Mouse (Mus musculus) natural killer cell, adult 2 months (primary cell): Measurements from ENCODE around the gene Fh1.
A peak's percentile ranks its signal among the peaks of the same experiment; 100 is the strongest.

Source experiments
- DNase-seq, 2 experiments: peaks; one replicate each; pipeline ENCODE4 v3.0.0; 2022; ENCODE audit warnings: low spot score in 2 of 2

Fh1 gene

GRCm38 (mm10) chr1:175625257-175625879, at the start of gene Fh1:
Fh1 (minus strand) TSS chr1:175625635.
- peak; percentile 94 to 95 for DNase-seq

GRCm38 (mm10) chr1:175675116-175675515, 49.7 kb upstream of the Fh1 start:
- no peak for DNase-seq

DNA sequence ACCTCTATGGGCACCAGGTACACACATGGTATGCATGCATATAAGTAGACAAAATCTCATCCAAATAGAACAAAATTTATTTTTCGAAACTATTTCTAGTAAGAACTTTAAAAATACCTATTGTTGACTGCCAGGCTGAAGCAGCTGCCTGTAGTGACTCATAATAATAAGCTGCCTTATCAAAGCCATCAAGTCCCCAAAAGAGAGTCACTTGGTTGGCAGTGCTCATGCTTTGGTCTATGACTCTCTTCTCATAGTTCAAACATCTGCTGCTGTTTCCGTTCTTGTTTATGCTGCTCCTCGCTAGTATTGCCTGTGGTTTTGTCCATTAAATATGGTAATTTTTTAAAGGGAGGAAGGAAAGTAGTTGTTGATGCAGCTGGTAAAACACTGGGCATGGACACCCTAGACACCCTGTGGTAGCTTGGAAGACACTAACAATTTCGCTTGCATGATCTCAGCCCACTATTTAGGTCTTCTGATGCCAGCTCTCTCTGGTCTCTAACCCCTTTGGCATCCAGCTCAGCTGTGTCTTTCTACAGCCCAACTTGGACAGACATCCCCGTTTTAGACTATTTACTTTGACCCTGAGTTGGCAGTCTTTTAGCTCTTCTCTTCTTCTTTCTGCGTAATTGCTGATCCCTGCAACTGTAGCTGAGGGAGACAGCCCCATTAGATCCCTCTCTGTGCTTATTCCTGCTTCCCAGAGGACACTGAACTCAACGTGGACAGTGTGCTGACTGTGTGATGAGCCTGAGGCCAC, 48.3 kb upstream of the Fh1 start:
- no peak for DNase-seq

DNA sequence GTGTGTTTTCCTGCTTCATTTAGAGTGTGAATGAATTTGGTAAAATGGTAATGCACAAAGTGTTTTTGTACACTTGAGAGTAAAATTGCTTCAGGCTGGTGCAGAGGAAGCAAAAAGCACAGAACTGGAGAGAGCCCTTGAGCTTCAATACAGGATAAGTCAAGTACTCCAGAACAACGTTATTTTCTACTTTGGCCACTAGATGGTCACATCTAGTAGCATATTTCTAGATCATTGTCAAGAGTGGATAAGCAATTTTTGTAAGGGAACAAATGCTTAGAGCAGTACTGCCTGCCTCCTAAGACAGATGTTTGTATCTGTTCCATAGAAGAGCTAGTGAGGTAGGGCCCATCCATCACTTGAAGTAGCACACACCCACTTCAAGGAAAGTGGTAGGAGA, 46.2 kb upstream of the Fh1 start:
- no peak for DNase-seq

DNA sequence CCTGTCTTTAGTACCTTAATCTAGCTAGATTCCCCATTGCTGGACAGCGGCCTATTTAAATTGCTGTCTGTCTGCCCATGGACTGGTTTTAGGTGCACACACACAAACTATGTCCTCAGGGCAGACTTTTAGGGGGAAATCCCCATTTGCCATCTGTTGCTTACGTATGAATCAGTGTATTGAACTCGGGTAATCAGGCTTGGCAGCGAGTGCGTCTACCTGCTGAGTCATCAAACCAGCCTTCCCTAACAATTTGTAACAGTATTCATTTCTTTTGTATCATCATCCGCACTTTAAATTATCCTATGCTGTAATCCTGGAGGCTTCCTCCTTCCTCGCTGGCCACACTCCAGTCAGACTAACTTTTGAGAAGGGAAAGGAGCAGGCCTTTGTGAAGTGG, 44.6 kb upstream of the Fh1 start:
- DNase-seq = no peak

GRCm38 (mm10) chr1:175669456-175669855, 44.0 kb upstream of the Fh1 start:
- DNase-seq = no peak

GRCm38 (mm10) chr1:175668666-175669405, 43.4 kb upstream of the Fh1 start:
- DNase-seq = peak in 1 of 2 experiments; percentile 35

GRCm38 (mm10) chr1:175659900-175660299, 34.5 kb upstream of the Fh1 start:
- no peak for DNase-seq

- no peak for DNase-seq
Measured at GRCm38 (mm10) chr1:175648615-175649014, 23.2 kb upstream of the Fh1 start.

- no peak for DNase-seq
Measured at GRCm38 (mm10) chr1:175646952-175647351, 21.5 kb upstream of the Fh1 start.

GRCm38 (mm10) chr1:175643496-175644265, 18.2 kb upstream of the Fh1 start:
- DNase-seq = peak in 1 of 2 experiments; percentile 45

GRCm38 (mm10) chr1:175640435-175641150, 15.2 kb upstream of the Fh1 start:
- DNase-seq = no peak

GRCm38 (mm10) chr1:175639072-175639471, 13.6 kb upstream of the Fh1 start:
- no peak for DNase-seq

DNA sequence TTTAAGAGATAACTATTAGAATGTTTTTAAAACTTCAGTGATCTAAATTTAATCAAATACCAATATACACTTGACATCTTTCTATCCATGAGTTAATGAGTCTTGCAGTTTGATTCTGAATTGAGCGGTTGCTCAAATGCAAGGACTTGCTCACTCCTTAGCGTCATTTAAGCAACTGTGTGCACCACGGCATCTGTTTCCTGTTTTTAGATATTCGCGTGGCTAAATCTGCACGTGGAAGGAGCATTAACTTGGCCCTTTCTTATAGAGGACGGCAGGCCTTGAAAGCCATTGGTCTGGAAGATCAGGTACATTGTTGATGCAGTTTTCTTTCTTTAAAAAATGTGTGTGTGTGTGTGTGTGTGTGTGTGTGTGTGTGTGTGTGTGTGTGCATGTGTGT, 12.2 kb upstream of the Fh1 start:
- peak in 1 of 2 experiments; percentile 51 for DNase-seq

- DNase-seq = no peak
Measured at GRCm38 (mm10) chr1:175632470-175632869, 7.0 kb upstream of the Fh1 start.

GRCm38 (mm10) chr1:175631721-175632221, 6.3 kb upstream of the Fh1 start:
- DNase-seq = peak; percentile 20 to 33

DNA sequence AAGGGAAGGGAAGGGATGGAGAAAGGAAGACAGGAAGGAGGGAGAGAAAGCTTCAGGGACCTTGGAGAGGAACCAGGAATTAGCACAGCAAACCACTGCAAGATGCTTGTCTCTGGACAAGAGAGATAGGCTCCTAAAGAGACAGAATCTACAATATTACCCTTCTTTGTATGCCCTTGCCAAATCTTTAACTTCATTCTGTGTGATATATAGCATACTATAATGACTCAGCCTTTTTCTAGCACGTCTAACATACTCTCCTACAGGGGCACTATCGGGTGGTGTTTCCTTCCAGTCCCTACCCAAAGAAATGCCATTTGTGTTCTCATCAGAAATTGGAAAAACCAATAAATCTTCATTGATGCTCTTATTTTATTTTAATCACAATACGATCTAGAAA, 5.6 kb upstream of the Fh1 start:
- no peak for DNase-seq

- no peak for DNase-seq
Measured at GRCm38 (mm10) chr1:175630345-175630744, 4.9 kb upstream of the Fh1 start.

DNA sequence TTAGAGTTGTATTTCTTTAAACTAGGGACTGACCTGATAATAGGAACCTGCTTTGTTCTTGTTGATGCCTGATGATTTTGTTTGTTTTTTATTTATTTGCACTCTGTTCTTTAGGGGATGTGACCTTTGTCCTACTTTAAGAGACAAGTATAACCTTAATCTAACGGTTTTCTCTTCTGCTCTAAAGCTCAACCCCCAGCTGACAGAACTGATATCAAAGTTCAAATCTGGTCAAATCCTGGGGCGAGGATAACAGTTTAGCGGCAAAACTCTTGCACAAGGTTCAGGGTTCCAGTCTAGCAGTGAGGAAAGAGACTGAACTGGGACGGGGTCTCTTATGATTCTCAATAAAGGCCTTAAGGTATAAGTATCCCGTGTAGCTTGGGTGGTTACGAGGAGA, 3.8 kb upstream of the Fh1 start:
- DNase-seq = no peak

DNA sequence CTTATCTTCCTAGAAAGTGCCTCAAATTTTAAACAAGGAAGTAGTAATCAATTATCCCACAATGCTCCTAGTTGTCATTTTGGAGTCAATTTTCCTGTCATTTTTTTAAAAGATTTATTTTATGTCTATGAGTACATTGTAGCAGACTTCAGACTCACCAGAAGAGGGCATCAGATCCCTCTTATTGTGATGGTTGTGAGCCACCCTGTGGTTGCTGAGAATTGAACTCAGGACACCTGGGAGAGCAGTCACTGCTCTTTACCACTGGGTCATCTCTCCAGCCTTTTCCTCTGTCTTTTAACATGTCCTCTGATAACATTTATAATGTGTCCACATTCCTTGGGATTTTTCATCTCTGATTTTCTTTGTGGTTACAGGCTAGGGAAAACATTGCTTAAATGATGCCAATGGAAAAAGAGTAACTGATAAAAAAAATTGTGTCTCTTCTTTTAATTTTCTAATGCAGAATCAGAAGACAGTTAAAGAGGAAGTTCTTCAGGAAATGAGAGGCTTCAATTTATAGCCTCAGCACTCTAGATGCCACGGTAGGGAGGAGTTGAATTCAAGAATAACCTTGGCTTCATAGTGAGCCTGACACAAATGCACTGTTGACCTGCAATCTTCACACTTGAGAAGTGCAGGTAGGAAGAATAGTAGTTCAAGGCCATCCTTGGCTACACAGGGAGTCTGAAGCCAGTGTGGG, 706 bp upstream of the Fh1 start:
- peak in 1 of 2 experiments; percentile 50 for DNase-seq
